Mouse (Mus musculus): ENCODE results near the gene Ptprr.

Gene Ptprr

GRCm38 (mm10) chr10:116267434-116267822 is 249.4 kb downstream of the Ptprr start:
- H3K4me1 ChIP-seq (replicated peaks; ENCODE audit: low read depth, low read length) = peaks cover 17% of the 10 kb centered on the region
- no peaks in the 10 kb centered on the region for H3K9me3 ChIP-seq (ENCODE audit: low read length)
- no peaks in the 10 kb centered on the region for H3K36me3 ChIP-seq (ENCODE audit: insufficient read depth, low read length)
- TF ChIP-seq NANOG (IDR thresholded peaks at IDR 0.05; ENCODE audit: borderline replicate concordance, low read length) (no peak), CTCF (conservative IDR thresholded peaks at IDR 0.05; ENCODE audit: low read length) (no peak), POU5F1 (IDR thresholded peaks at IDR 0.05; ENCODE audit: borderline replicate concordance, low read length) (no peak)
- H3K4me3 ChIP-seq (replicated peaks; ENCODE audit: low read length) = no peak overlapping the region
- H3K27me3 ChIP-seq (ENCODE audit: insufficient read depth, low read length) = no peaks in the 10 kb centered on the region

- peaks cover 17% of the 10 kb centered on the region for H3K4me1 ChIP-seq (replicated peaks; ENCODE audit: low read depth, low read length)
These were observed 250.3 kb downstream of the Ptprr start for GRCm38 (mm10) chr10:116268343-116268742.

GRCm38 (mm10) chr10:116270646-116271469 is 252.8 kb downstream of the Ptprr start:
- H3K36me3 ChIP-seq (ENCODE audit: insufficient read depth, low read length) = no peaks in the 10 kb centered on the region
- no peak for TF ChIP-seq NANOG (IDR thresholded peaks at IDR 0.05; ENCODE audit: borderline replicate concordance, low read length)
- TF ChIP-seq CTCF (conservative IDR thresholded peaks at IDR 0.05; ENCODE audit: low read length) = no peak
- no peak for TF ChIP-seq POU5F1 (IDR thresholded peaks at IDR 0.05; ENCODE audit: borderline replicate concordance, low read length)

More at GRCm38 (mm10) chr10:116268343-116268742, 250.3 kb downstream of the Ptprr start:
- H3K9me3 ChIP-seq (ENCODE audit: low read length) = no peaks in the 10 kb centered on the region
- no peaks in the 10 kb centered on the region for H3K36me3 ChIP-seq (ENCODE audit: insufficient read depth, low read length)
- TF ChIP-seq NANOG (IDR thresholded peaks at IDR 0.05; ENCODE audit: borderline replicate concordance, low read length) = no peak
- no peak for TF ChIP-seq POU5F1 (IDR thresholded peaks at IDR 0.05; ENCODE audit: borderline replicate concordance, low read length)
- TF ChIP-seq CTCF (conservative IDR thresholded peaks at IDR 0.05; ENCODE audit: low read length) = no peak
- H3K27me3 ChIP-seq (ENCODE audit: insufficient read depth, low read length) = no peaks in the 10 kb centered on the region
- H3K4me3 ChIP-seq (replicated peaks; ENCODE audit: low read length) = no peak overlapping the region

GRCm38 (mm10) chr10:116271470-116271915 is 253.5 kb downstream of the Ptprr start:
- Histone ChIP-seq H3K27me3 (ENCODE audit: insufficient read depth, low read length) (no peaks in the 10 kb centered on the region), H3K4me1 (replicated peaks; ENCODE audit: low read depth, low read length) (peaks cover 15% of the 10 kb centered on the region), H3K9me3 (ENCODE audit: low read length) (no peaks in the 10 kb centered on the region), H3K36me3 (ENCODE audit: insufficient read depth, low read length) (no peaks in the 10 kb centered on the region), H3K4me3 (replicated peaks; ENCODE audit: low read length) (no peak overlapping the region)
- TF ChIP-seq NANOG (IDR thresholded peaks at IDR 0.05; ENCODE audit: borderline replicate concordance, low read length) = no peak
- TF ChIP-seq CTCF (conservative IDR thresholded peaks at IDR 0.05; ENCODE audit: low read length) = no peak
- TF ChIP-seq POU5F1 (IDR thresholded peaks at IDR 0.05; ENCODE audit: borderline replicate concordance, low read length) = no peak

More at GRCm38 (mm10) chr10:116270646-116271469, 252.8 kb downstream of the Ptprr start:
- Histone ChIP-seq H3K4me1 (replicated peaks; ENCODE audit: low read depth, low read length) (peaks cover 17% of the 10 kb centered on the region), H3K9me3 (ENCODE audit: low read length) (no peaks in the 10 kb centered on the region), H3K4me3 (replicated peaks; ENCODE audit: low read length) (no peak overlapping the region), H3K27me3 (ENCODE audit: insufficient read depth, low read length) (no peaks in the 10 kb centered on the region)

GRCm38 (mm10) chr10:116272156-116272555 is 254.1 kb downstream of the Ptprr start:
- Histone ChIP-seq H3K36me3 (ENCODE audit: insufficient read depth, low read length) (no peaks in the 10 kb centered on the region), H3K4me1 (replicated peaks; ENCODE audit: low read depth, low read length) (peaks cover 10% of the 10 kb centered on the region; the same call in 1 of the 2 replicates), H3K9me3 (ENCODE audit: low read length) (no peaks in the 10 kb centered on the region), H3K27me3 (ENCODE audit: insufficient read depth, low read length) (no peaks in the 10 kb centered on the region), H3K4me3 (replicated peaks; ENCODE audit: low read length) (no peak overlapping the region)
- TF ChIP-seq CTCF (conservative IDR thresholded peaks at IDR 0.05; ENCODE audit: low read length) (no peak), NANOG (IDR thresholded peaks at IDR 0.05; ENCODE audit: borderline replicate concordance, low read length) (no peak), POU5F1 (IDR thresholded peaks at IDR 0.05; ENCODE audit: borderline replicate concordance, low read length) (no peak)

- no peak within 1 kb of the TSS for H3K4me3 ChIP-seq (replicated peaks; ENCODE audit: low read length)
- no peak for TF ChIP-seq NANOG (IDR thresholded peaks at IDR 0.05; ENCODE audit: borderline replicate concordance, low read length)
- TF ChIP-seq CTCF (conservative IDR thresholded peaks at IDR 0.05; ENCODE audit: low read length) = no peak
- no peak for TF ChIP-seq POU5F1 (IDR thresholded peaks at IDR 0.05; ENCODE audit: borderline replicate concordance, low read length)
These were observed 257.3 kb downstream of the Ptprr start, which contains the start of gene Ptprb for GRCm38 (mm10) chr10:116275280-116275679. Gene Ptprb, plus strand, starts transcription at chr10:116275523.

GRCm38 (mm10) chr10:116286697-116287344 is 268.8 kb downstream of the Ptprr start:
- Histone ChIP-seq H3K4me3 (replicated peaks; ENCODE audit: low read length) (no peak overlapping the region), H3K27me3 (ENCODE audit: insufficient read depth, low read length) (peaks cover 7% of the 10 kb centered on the region), H3K9me3 (ENCODE audit: low read length) (no peaks in the 10 kb centered on the region), H3K36me3 (ENCODE audit: insufficient read depth, low read length) (no peaks in the 10 kb centered on the region), H3K4me1 (replicated peaks; ENCODE audit: low read depth, low read length) (peaks cover 25% of the 10 kb centered on the region)
- TF ChIP-seq NANOG (IDR thresholded peaks at IDR 0.05; ENCODE audit: borderline replicate concordance, low read length) (no peak), POU5F1 (IDR thresholded peaks at IDR 0.05; ENCODE audit: borderline replicate concordance, low read length) (no peak), CTCF (conservative IDR thresholded peaks at IDR 0.05; ENCODE audit: low read length) (no peak)

More at GRCm38 (mm10) chr10:116275280-116275679, 257.3 kb downstream of the Ptprr start, which contains the start of gene Ptprb:
- H3K9me3 ChIP-seq (ENCODE audit: low read length) = no peaks in the 10 kb centered on the region
- H3K4me1 ChIP-seq (replicated peaks; ENCODE audit: low read depth, low read length) = peaks cover 2% of the 10 kb centered on the region; the same call in 1 of the 2 replicates
- H3K27me3 ChIP-seq (ENCODE audit: insufficient read depth, low read length) = no peaks in the 10 kb centered on the region
- H3K36me3 ChIP-seq (ENCODE audit: insufficient read depth, low read length) = no peaks in the 10 kb centered on the region

- peaks cover 25% of the 10 kb centered on the region for H3K4me1 ChIP-seq (replicated peaks; ENCODE audit: low read depth, low read length)
- no peaks in the 10 kb centered on the region for H3K36me3 ChIP-seq (ENCODE audit: insufficient read depth, low read length)
- H3K9me3 ChIP-seq (ENCODE audit: low read length) = no peaks in the 10 kb centered on the region
- H3K4me3 ChIP-seq (replicated peaks; ENCODE audit: low read length) = no peak overlapping the region
- TF ChIP-seq NANOG (IDR thresholded peaks at IDR 0.05; ENCODE audit: borderline replicate concordance, low read length) (0 out of 2 replicates have a peak, but pooled peaks have one; percentile 14), CTCF (conservative IDR thresholded peaks at IDR 0.05; ENCODE audit: low read length) (no peak)
- H3K27me3 ChIP-seq (ENCODE audit: insufficient read depth, low read length) = peaks cover 13% of the 10 kb centered on the region
These were observed 270.1 kb downstream of the Ptprr start for GRCm38 (mm10) chr10:116288130-116288529.

Data from E14TG2a.4 (cell line).